8 mouse cellular contexts compared by ENCODE assay signal in genomic region chr8:3392293-3392692, GRCm38 (mm10). TPM values are rescaled to one million over a fixed set of nuclear protein-coding genes. Genes with fewer than 3 reads are reported as not detected.
DNase-seq lines count a peak whose midpoint lies in the region; ATAC-seq and TF ChIP-seq lines count a peak whose summit lies in the region.

No protein-coding gene starts in this region.

- TF ChIP-seq CTCF in G1E (IDR thresholded peaks at IDR 0.05; ENCODE audit: low read depth, low read length): no peak

- no peaks in the 10 kb centered on the region for H3K9me3 ChIP-seq in heart, embryonic 14.5 days (ENCODE audit: control insufficient read depth, low read length)
- no peaks in the 10 kb centered on the region for H3K9me3 ChIP-seq in G1E (replicated peaks)
- no peaks in the 10 kb centered on the region for H3K9me3 ChIP-seq in hindbrain, embryonic 11.5 days (ENCODE audit: control insufficient read depth, low read length)

- peak overlapping the region; percentile 87 to 89; a peak in 3 of 4 replicates for H3K4me3 ChIP-seq in heart, embryonic 14.5 days (ENCODE audit: control insufficient read depth in 1 of 2, insufficient read depth in 1 of 2, low read depth in 1 of 2, low read length in 2 of 2)
- peak overlapping the region; percentile 81 for H3K4me3 ChIP-seq in G1E (ENCODE audit: low read depth, low read length)
- H3K4me3 ChIP-seq in hindbrain, embryonic 11.5 days (ENCODE audit: low read depth, low read length): peak overlapping the region; percentile 66

- H3K4me1 ChIP-seq in heart, embryonic 14.5 days (ENCODE audit: control insufficient read depth in 2 of 2, insufficient read depth in 2 of 2, low read length in 2 of 2): peaks cover 10 to 19% of the 10 kb centered on the region in 2 experiments
- peaks cover 69% of the 10 kb centered on the region for H3K4me1 ChIP-seq in G1E (ENCODE audit: insufficient read depth, low read depth, low read length)
- H3K4me1 ChIP-seq in hindbrain, embryonic 11.5 days (replicated peaks; ENCODE audit: control insufficient read depth, insufficient read depth, low read length): peaks cover 2% of the 10 kb centered on the region

- H3K9ac ChIP-seq in heart, embryonic 14.5 days (ENCODE audit: low read length): peak overlapping the region; percentile 88
- H3K9ac ChIP-seq in hindbrain, embryonic 11.5 days (ENCODE audit: low read depth, low read length): peak overlapping the region; percentile 70; the same call in 1 of the 2 replicates

- DNase-seq in heart, postnatal 4 days: no peak
- DNase-seq in G1E (ENCODE audit: low spot score): no peak
- no peak for DNase-seq in hindbrain, embryonic 11.5 days (ENCODE audit: low spot score)
- DNase-seq in right cerebral cortex, postnatal 10 days (ENCODE audit: low spot score in 2 of 2): no peak
- DNase-seq in frontal cortex, postnatal 14 days (ENCODE audit: low spot score in 2 of 2): no peak
- DNase-seq in ovary, adult 18-20 months (ENCODE audit: low spot score): no peak

- no peaks in the 10 kb centered on the region for H3K27me3 ChIP-seq in heart, embryonic 14.5 days (ENCODE audit: control insufficient read depth, insufficient read depth, low read length)
- H3K27me3 ChIP-seq in G1E (ENCODE audit: insufficient read depth, low read length): peaks cover 8% of the 10 kb centered on the region
- no peaks in the 10 kb centered on the region for H3K27me3 ChIP-seq in hindbrain, embryonic 11.5 days (ENCODE audit: control insufficient read depth, insufficient read depth, low read length)

- 38% methylated on average over 4 of the region's 4 CpGs for WGBS in heart, embryonic 14.5 days
- 60% methylated on average over 4 of the region's 4 CpGs for WGBS in hindbrain, embryonic 11.5 days

- H3K36me3 ChIP-seq in heart, embryonic 14.5 days (ENCODE audit: control insufficient read depth, insufficient read depth, low read length): no peaks in the 10 kb centered on the region
- H3K36me3 ChIP-seq in G1E (replicated peaks): peaks cover 31% of the 10 kb centered on the region
- H3K36me3 ChIP-seq in hindbrain, embryonic 11.5 days (ENCODE audit: control insufficient read depth, insufficient read depth, low read length): no peaks in the 10 kb centered on the region

- H3K27ac ChIP-seq in heart, embryonic 14.5 days (replicated peaks in 1 of 2; ENCODE audit: control insufficient read depth in 1 of 2, insufficient read depth in 1 of 2, low read depth in 2 of 2, low read length in 2 of 2): no peak overlapping the region
- no peak overlapping the region for H3K27ac ChIP-seq in hindbrain, embryonic 11.5 days (ENCODE audit: low read depth, low read length)

- no peak for ATAC-seq in heart, embryonic 14.5 days (ENCODE audit: insufficient number of reproducible peaks, insufficient read depth, low FRiP score, low read depth)
- ATAC-seq in G1E (ENCODE audit: extremely low read depth, insufficient number of reproducible peaks, low FRiP score, poor library complexity, severe bottlenecking): no peak
- no peak for ATAC-seq in hindbrain, embryonic 11.5 days (ENCODE audit: low FRiP score)
- peak; percentile 75 for ATAC-seq in megakaryocyte-erythroid progenitor cell, adult 5-6 weeks (replicated peaks; ENCODE audit: low FRiP score, low TSS enrichment, poor library complexity, severe bottlenecking)

- H3K4me2 ChIP-seq in heart, embryonic 14.5 days (ENCODE audit: low read length): peak overlapping the region; percentile 90
- H3K4me2 ChIP-seq in hindbrain, embryonic 11.5 days (replicated peaks; ENCODE audit: low read depth, low read length): peak overlapping the region; percentile 66

RNA-seq across cellular contexts. Expression of gene Arhgef18, which starts 0.5 kb away (rescaled TPM):
- polyA plus RNA-seq in heart, embryonic 14.5 days (2014; fragmentation: Nextera tagmentation; extraction: Ambion mirVana): 4.6 and 6.0 TPM in 2 replicates
- total RNA-seq in heart, postnatal 4 days (2021): 10 to 100 TPM; 17.3 to 19.8 TPM
- 13.0 and 13.1 TPM in 2 replicates for total RNA-seq in G1E (2014; fragmentation: Nextera tagmentation)
- total RNA-seq in G1E (2017): 12.4 and 13.3 TPM in 2 replicates
- 37.6 and 47.7 TPM in 2 replicates for polyA plus RNA-seq in G1E (2012)
- polyA plus RNA-seq in hindbrain, embryonic 11.5 days (2014; fragmentation: Nextera tagmentation; extraction: Ambion mirVana): 9.2 and 10.9 TPM in 2 replicates
- total RNA-seq in megakaryocyte-erythroid progenitor cell, adult 5-6 weeks (2014; fragmentation: Nextera tagmentation): 17.3 and 22.9 TPM in 2 replicates
- 10.3 and 14.1 TPM in 2 replicates for total RNA-seq in megakaryocyte-erythroid progenitor cell, adult 5-6 weeks (2017)

RNA-seq across cellular contexts. Expression of gene A430078G23Rik, which starts 39.1 kb away (rescaled TPM):
- polyA plus RNA-seq in heart, embryonic 14.5 days (2014; fragmentation: Nextera tagmentation; extraction: Ambion mirVana): not detected in 2 replicates
- under 1 TPM; 0.12 to 0.25 TPM for total RNA-seq in heart, postnatal 4 days (2021)
- 0.24 TPM in 1 of 2 replicates, not detected in the other for total RNA-seq in G1E (2014; fragmentation: Nextera tagmentation)
- 0.44 and 0.46 TPM in 2 replicates for total RNA-seq in G1E (2017)
- 0.15 and 0.20 TPM in 2 replicates for polyA plus RNA-seq in G1E (2012)
- polyA plus RNA-seq in hindbrain, embryonic 11.5 days (2014; fragmentation: Nextera tagmentation; extraction: Ambion mirVana): not detected in 2 replicates
- 19.9 and 22.7 TPM in 2 replicates for total RNA-seq in megakaryocyte-erythroid progenitor cell, adult 5-6 weeks (2014; fragmentation: Nextera tagmentation)
- 11.6 and 12.4 TPM in 2 replicates for total RNA-seq in megakaryocyte-erythroid progenitor cell, adult 5-6 weeks (2017)

Comparison
In these comparisons a context has a peak if more than half of its experiments do, and no peak if none do; other contexts are left out.
1. RNA of gene A430078G23Rik, which starts 39.1 kb away (total RNA-seq): 11.6 to 22.7 TPM in megakaryocyte-erythroid progenitor cell, adult 5-6 weeks; 0.24 to 0.46 TPM in G1E and 0.12 to 0.25 TPM in heart, postnatal 4 days; every median in the first group is over 4 times any median in the second.
2. Peak in every context shown above with its lines, with median percentiles within 50 percentile points of each other: H3K4me3 ChIP-seq.